Mouse (Mus musculus) lung, embryonic 16.5 days (tissue): ENCODE measurements around the gene S100a5. TPM values are rescaled to one million over a fixed set of nuclear protein-coding genes. Genes with fewer than 3 reads are reported as not detected.
A peak's percentile ranks its signal among the peaks of the same experiment; 100 is the strongest.

Source experiments
- ATAC-seq: fragments of 200-750 bp; cut with Nextera tagmentation; 2 replicates; pipeline ENCODE4 v1.8.0; 2017; ENCODE audit warnings: low read depth, mild to moderate bottlenecking, moderate library complexity
- H3K27ac ChIP-seq: fragments of 300-500 bp; sonication (generic); 2 replicates; pipeline ENCODE4 v1.5.1; 2014; ENCODE audit warnings: mild to moderate bottlenecking, control low read depth, low read length
- H3K27me3 ChIP-seq: fragments of 300-500 bp; sonication (generic); 2 replicates; pipeline ENCODE4 v1.6.1; 2014; ENCODE audit warnings: low read depth, low read length, mixed read lengths; ENCODE audit not compliant: control insufficient read depth, insufficient read depth
- H3K36me3 ChIP-seq: fragments of 300-500 bp; sonication (generic); 2 replicates; pipeline ENCODE4 v1.6.1; 2014; ENCODE audit warnings: low read length; ENCODE audit not compliant: control insufficient read depth, insufficient read depth
- H3K4me1 ChIP-seq: fragments of 300-500 bp; sonication (generic); replicated peaks from 2 replicates; pipeline ENCODE4 v1.6.1; 2014; ENCODE audit warnings: low read length, mixed read lengths; ENCODE audit not compliant: control insufficient read depth, insufficient read depth
- H3K4me2 ChIP-seq: fragments of 300-500 bp; sonication (generic); 2 replicates; pipeline ENCODE4 v1.6.1; 2014; ENCODE audit warnings: low read depth, low read length, control low read depth
- H3K4me3 ChIP-seq: fragments of 300-500 bp; sonication (generic); 2 replicates; pipeline ENCODE4 v1.5.1; 2014; ENCODE audit warnings: mild to moderate bottlenecking, low read length, control low read depth
- H3K9ac ChIP-seq: fragments of 300-500 bp; sonication (generic); 2 replicates; pipeline ENCODE4 v1.6.1; 2014; ENCODE audit warnings: low read length, control low read depth
- H3K9me3 ChIP-seq: fragments of 300-500 bp; sonication (generic); 2 replicates; pipeline ENCODE4 v1.6.1; 2016; ENCODE audit warnings: low read length; ENCODE audit not compliant: control insufficient read depth
- WGBS: fragments of 180-500 bp; shearing (Covaris S2); extraction: QIAGEN DNeasy Blood & Tissue Kit; methylation state at CpG from one replicate; pipeline ENCODE4 v1.1.7; 2014; 5-methylcytosine and 5-hydroxymethylcytosine counted together
- polyA plus RNA-seq: library from polyadenylated mRNA; unstranded; fragments of >200 nt; fragmentation: Nextera tagmentation; extraction: Ambion mirVana; gene quantifications from 2 replicates; pipeline ENCODE4 v1.2.1, GENCODE M21; 2015

The S100a5 gene
- polyA plus RNA-seq, 1 experiment from 2014 or later: not detected

DNA sequence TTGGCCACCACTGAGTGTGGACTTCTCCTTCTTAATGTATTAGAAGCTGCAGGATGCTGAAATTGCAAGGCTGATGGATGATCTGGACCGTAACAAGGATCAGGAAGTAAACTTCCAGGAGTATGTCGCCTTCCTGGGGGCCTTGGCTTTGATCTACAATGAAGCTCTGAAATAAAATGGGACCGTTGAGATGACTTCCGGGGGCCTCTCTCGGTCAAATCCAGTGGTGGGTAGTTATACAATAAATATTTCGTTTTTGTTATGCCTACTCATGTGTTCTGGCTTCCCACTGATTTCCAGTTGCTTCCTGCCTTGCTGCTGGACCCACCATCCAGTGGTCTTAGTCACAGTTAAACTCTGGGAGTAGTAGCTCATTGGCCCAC is 5.8 kb downstream of the S100a5 start:
- peak overlapping the region; percentile 19 for H3K27ac ChIP-seq

DNA sequence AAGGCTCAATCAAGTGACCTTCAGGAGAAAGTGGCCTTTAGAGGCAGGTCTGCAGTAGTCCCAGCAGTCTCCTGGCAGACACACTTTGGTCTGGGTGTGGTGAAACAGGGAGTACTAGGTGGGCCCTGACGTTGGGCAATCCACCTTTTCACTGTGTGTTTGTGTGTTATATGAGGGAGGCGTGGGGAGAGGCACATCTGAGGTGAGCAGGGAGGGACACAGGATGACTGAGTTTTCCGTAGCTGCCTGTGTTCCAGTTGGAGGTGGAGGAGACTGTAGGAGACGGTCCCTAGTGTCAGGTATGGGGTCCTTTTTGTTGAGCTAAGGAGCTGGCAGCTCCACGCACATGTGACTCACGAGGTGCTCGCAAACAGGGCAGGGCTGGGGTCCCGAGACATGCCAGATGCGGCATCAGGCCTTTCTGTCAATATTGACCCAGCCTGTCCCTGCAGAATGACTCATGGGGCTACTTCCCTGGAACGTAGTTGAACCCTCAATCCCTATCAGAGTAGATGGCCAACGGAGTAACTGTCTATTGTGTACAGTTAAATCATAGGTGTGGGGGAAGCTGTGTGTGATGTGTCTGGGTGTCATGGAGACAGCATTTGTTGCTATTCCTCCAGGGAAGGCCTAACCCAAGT is 6.4 kb downstream of the S100a5 start:
- Histone ChIP-seq H3K27ac (peak overlapping the region; percentile 19), H3K27me3 (no peaks in the 10 kb centered on the region), H3K4me1 (peaks cover 23% of the 10 kb centered on the region), H3K4me2 (0 out of 2 replicates have a peak overlapping the region, but pooled peaks have one; percentile 73), H3K9ac (peak overlapping the region; percentile 36), H3K36me3 (no peaks in the 10 kb centered on the region), H3K4me3 (no peak overlapping the region; the same call in 1 of the 2 replicates), H3K9me3 (no peaks in the 10 kb centered on the region; the same call in 1 of the 2 replicates)
- 57% methylated on average over 11 of the region's 11 CpGs for WGBS
- ATAC-seq: peak; percentile 12

More for the DNA sequence above, 5.8 kb downstream of the S100a5 start:
- H3K4me3 ChIP-seq: peak overlapping the region; percentile 48; the same call in 1 of the 2 replicates
- H3K27me3 ChIP-seq: no peaks in the 10 kb centered on the region
- H3K4me2 ChIP-seq: peak overlapping the region; percentile 73
- no peaks in the 10 kb centered on the region; the same call in 1 of the 2 replicates for H3K9me3 ChIP-seq
- H3K36me3 ChIP-seq: no peaks in the 10 kb centered on the region
- no peak for ATAC-seq
- peaks cover 23% of the 10 kb centered on the region for H3K4me1 ChIP-seq
- WGBS: 77% methylated on average over 6 of the region's 6 CpGs
- H3K9ac ChIP-seq: peak overlapping the region; percentile 36

DNA sequence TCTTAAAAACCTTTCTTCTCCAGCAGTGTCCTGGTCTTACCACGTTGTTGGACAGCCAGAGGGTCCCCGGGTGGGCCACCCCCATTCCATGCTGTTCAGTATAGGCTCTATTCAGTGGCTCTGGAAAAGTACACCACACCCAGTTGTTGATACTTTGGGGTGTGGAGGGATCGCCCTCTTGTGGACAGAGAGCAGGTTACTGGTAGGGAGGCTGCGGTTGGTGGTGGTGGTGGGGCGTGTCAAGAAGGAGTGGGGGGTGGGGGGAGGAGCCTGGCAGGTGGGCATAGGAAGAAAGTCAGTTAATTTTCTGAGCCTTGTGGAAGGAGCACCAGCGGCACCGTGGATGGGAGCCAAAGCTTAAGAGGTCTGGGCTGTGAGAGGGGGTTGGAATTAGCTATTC is 7.1 kb downstream of the S100a5 start:
- Histone ChIP-seq H3K9me3 (no peaks in the 10 kb centered on the region; the same call in 1 of the 2 replicates), H3K27ac (peak overlapping the region; percentile 19; the same call in 1 of the 2 replicates), H3K27me3 (no peaks in the 10 kb centered on the region), H3K4me1 (peaks cover 23% of the 10 kb centered on the region), H3K9ac (no peak overlapping the region), H3K36me3 (no peaks in the 10 kb centered on the region), H3K4me3 (no peak overlapping the region), H3K4me2 (no peak overlapping the region)
- WGBS: 5% methylated on average over 7 of the region's 7 CpGs
- ATAC-seq: peak; percentile 86

DNA sequence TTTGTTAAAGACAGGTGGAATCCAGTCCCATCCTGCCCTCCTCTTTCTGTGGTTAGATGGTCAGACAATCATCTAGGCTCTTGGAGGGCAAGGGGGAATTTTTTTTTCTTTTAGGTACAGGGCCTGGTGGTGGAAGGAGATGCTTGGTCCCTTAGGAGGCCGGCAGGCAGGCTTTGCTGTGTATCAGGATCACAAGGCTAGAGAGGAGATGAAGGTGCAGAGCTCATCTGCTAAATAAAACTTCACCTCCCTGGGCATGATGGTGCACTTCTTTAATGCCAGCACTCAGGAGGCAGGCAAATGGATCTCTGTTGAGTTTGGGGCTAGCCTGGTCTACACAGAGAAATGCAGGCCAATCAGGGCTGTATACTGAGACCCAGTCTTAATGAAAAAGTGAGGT is 7.6 kb downstream of the S100a5 start:
- peak overlapping the region; percentile 64 for H3K27ac ChIP-seq
- H3K4me1 ChIP-seq: peaks cover 23% of the 10 kb centered on the region
- 37% methylated on average over 1 of the region's 1 CpGs for WGBS
- no peaks in the 10 kb centered on the region for H3K36me3 ChIP-seq
- H3K9me3 ChIP-seq: no peaks in the 10 kb centered on the region; the same call in 1 of the 2 replicates
- H3K9ac ChIP-seq: no peak overlapping the region
- H3K27me3 ChIP-seq: no peaks in the 10 kb centered on the region
- H3K4me3 ChIP-seq: no peak overlapping the region
- H3K4me2 ChIP-seq: no peak overlapping the region
- no peak for ATAC-seq

DNA sequence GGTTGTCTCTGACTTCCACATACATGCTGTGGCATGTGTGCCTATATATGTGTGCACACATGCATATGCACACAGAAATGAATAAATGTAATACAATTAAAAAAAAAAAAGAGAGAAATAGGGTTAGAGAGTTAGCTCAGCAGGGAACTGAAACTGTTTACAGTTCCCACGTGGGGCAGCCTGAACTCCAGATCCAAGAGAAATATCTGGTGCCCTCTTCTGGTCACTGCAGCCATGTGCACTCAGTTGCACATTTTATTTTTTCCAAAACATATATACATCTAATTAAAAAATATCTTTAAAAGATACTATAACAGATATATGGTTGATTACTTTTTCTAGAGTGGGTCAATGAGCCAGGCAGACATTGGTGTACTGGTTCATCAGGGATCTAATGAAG is 9.3 kb downstream of the S100a5 start:
- no peaks in the 10 kb centered on the region for H3K36me3 ChIP-seq
- H3K27ac ChIP-seq: no peak overlapping the region
- no peak overlapping the region for H3K4me3 ChIP-seq
- H3K9ac ChIP-seq: no peak overlapping the region
- H3K4me1 ChIP-seq: peaks cover 23% of the 10 kb centered on the region
- H3K9me3 ChIP-seq: no peaks in the 10 kb centered on the region; the same call in 1 of the 2 replicates
- H3K27me3 ChIP-seq: no peaks in the 10 kb centered on the region
- H3K4me2 ChIP-seq: no peak overlapping the region
- WGBS: 11% methylated on average over 1 of the region's 1 CpGs
- no peak for ATAC-seq

DNA sequence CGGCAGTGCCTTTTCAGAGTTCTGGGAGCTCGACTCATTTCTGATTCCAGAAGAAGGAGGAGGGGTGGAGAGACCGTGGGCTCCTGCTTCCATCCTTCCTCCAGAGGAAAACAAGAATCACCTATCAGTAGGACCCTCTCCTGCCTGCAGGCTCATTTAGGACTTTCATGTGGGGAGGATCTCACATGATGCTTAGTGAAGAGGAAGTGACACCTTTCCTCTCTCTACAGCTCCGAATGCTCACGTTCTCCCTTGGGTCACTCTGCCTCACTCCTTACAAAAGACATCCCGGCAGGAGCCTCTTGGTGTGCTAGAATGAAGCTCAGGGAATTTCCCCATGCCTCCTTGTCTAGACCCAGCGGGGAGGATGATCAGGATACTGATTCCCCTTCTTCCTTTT is 13.2 kb downstream of the S100a5 start:
- 38% methylated on average over 7 of the region's 7 CpGs for WGBS
- Histone ChIP-seq H3K4me1 (peaks cover 4% of the 10 kb centered on the region), H3K27me3 (no peaks in the 10 kb centered on the region), H3K4me2 (no peak overlapping the region), H3K27ac (no peak overlapping the region), H3K36me3 (no peaks in the 10 kb centered on the region), H3K9ac (no peak overlapping the region), H3K9me3 (no peaks in the 10 kb centered on the region; the same call in 1 of the 2 replicates), H3K4me3 (no peak overlapping the region)
- ATAC-seq: no peak

DNA sequence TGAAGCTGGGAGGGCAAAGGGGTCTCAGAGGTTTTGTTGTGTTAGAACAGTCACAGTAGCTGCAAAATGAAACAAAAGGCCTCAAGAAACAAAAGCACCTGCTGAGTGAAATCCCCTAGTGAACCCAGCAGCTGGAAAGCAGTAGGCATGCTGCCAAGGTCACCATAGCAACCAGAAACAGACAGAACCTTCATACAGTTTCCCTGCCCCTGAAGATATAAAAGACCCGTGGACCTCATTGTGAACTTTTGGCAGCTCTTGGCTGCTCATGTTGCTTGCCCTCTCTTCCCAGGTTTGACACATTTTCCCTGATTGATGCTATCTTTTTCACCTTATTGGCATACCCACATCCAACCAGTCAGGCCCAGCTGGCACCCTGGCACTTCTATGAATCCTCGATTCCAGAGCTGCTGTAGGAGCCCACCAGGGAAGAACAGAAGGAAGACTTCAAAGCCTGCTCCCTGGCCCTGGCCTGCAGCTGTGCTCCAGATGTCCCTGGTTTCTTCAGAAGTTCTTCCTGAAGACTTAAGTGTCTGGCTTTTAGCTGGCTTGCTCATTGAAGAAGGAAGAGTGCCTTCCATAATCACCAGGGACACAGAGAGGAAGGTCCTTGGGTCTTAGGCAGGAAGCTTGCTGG is 15.2 kb downstream of the S100a5 start:
- ATAC-seq: peak; percentile 47
- H3K4me3 ChIP-seq: no peak overlapping the region
- H3K9ac ChIP-seq: no peak overlapping the region
- no peaks in the 10 kb centered on the region for H3K9me3 ChIP-seq
- H3K4me2 ChIP-seq: no peak overlapping the region
- no peaks in the 10 kb centered on the region for H3K27me3 ChIP-seq
- 11% methylated on average over 2 of the region's 2 CpGs for WGBS
- no peaks in the 10 kb centered on the region for H3K36me3 ChIP-seq
- no peak overlapping the region; the same call in 1 of the 2 replicates for H3K27ac ChIP-seq
- peaks cover 4% of the 10 kb centered on the region for H3K4me1 ChIP-seq

DNA sequence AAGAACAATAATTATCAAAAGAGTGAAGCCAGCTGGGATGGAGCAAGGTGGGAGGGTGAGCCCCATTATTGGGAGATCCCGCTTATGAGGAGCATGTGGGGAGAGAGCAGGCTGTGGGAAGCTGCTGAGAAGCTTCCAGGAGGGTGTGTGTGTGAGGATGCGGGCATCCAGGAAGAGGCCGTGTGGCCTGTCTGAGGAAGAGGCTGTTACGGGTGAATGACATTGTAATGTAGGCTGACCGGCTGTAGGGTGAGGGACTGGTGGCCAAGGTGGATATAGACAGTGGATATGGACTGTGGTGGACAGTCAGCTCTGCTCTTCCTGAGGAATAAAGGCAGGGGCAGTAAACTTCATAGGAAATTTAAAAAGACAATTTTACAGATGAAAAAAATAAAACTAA is 17.2 kb downstream of the S100a5 start:
- H3K27me3 ChIP-seq: no peaks in the 10 kb centered on the region
- no peak overlapping the region; the same call in 1 of the 2 replicates for H3K27ac ChIP-seq
- H3K4me3 ChIP-seq: no peak overlapping the region
- no peaks in the 10 kb centered on the region for H3K9me3 ChIP-seq
- no peak overlapping the region for H3K4me2 ChIP-seq
- H3K4me1 ChIP-seq: peaks cover 4% of the 10 kb centered on the region
- whole genome bisulfite sequencing: 69% methylated on average over 5 of the region's 5 CpGs
- no peak overlapping the region for H3K9ac ChIP-seq
- no peak for ATAC-seq
- H3K36me3 ChIP-seq: no peaks in the 10 kb centered on the region

DNA sequence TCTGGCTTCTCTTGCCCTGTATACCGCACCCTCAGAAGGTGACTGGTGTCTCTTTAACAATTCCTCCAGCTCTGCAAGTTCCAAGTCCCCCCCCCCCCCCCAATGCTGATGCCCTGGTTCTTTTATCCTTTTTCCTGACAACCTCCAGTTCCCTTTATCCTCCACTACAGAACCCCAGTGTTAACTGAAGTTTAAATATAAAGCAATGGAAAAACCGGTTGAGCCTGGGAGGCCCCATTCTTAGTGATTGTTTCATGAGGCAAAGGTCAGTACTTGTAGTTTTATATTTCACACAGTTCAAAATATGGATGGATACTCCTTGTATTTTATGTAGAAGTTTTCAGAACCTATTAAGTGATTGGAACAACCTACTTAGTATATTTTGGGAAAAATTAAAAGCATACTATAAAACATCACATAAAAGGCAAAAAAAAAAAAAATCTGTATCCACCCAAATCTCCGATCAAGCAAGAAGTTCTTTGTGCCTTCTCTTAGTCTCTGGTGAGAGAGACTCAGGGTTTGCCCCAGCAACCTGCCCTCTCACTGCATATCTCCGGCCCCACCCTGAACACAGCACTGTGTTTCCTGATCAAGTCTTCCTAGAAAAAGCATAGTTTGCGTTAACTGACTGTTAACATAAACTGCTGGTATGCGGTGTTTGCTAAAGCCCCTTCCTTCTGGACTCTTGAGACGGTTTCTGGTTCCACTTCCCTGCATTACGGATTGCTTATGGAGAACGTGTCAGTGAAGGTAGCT is 18.1 kb downstream of the S100a5 start:
- H3K4me2 ChIP-seq: no peak overlapping the region
- H3K9ac ChIP-seq: no peak overlapping the region
- peak overlapping the region; percentile 72 for H3K27ac ChIP-seq
- peaks cover 4% of the 10 kb centered on the region for H3K4me1 ChIP-seq
- H3K9me3 ChIP-seq: no peaks in the 10 kb centered on the region
- peak; percentile 51; the same call in 1 of the 2 replicates for ATAC-seq
- no peaks in the 10 kb centered on the region for H3K27me3 ChIP-seq
- WGBS: 30% methylated on average over 9 of the region's 9 CpGs
- no peak overlapping the region for H3K4me3 ChIP-seq
- H3K36me3 ChIP-seq: no peaks in the 10 kb centered on the region
